Mouse (Mus musculus) megakaryocyte progenitor cell, adult 5-6 weeks (primary cell): ENCODE data around the gene Zfp180. TPM values are rescaled to one million over a fixed set of nuclear protein-coding genes. Genes with fewer than 3 reads are reported as not detected.

Experiments used
- total RNA-seq, 2 experiments: library from RNA; stranded (forward) in 1 of 2; stranded (reverse) in 1 of 2; fragments of 157-497, 149-512 nt in 1 of 2; fragments of 200-1000 nt in 1 of 2; gene quantifications; 2 replicates each; pipeline versions ENCODE4 v1.2.3 to v1.2.4; 2015 to 2017

Zfp180 gene
- total RNA-seq, 2 experiments from 2014 or later, result 16.3 to 16.7 TPM

Other genes with a start within 250 kb of the Zfp180 start
- not detected in 2 replicates for gene Vmn1r176, start 244.6 kb upstream of the Zfp180 start, total RNA-seq (2015)
- gene Vmn1r176, start 244.6 kb upstream of the Zfp180 start, total RNA-seq (2017), result not detected in 2 replicates
- gene Vmn1r177, start 215.5 kb upstream of the Zfp180 start, total RNA-seq (2015), result not detected in 2 replicates
- not detected in 2 replicates for gene Vmn1r177, start 215.5 kb upstream of the Zfp180 start, total RNA-seq (2017)
- gene Vmn1r178, start 189.9 kb upstream of the Zfp180 start, total RNA-seq (2015), result not detected in 2 replicates
- gene Vmn1r178, start 189.9 kb upstream of the Zfp180 start, total RNA-seq (2017), result not detected in 2 replicates
- gene Vmn1r179, start 154.9 kb upstream of the Zfp180 start, total RNA-seq (2015), result not detected in 2 replicates
- not detected in 2 replicates for gene Vmn1r179, start 154.9 kb upstream of the Zfp180 start, total RNA-seq (2017)
- not detected in 2 replicates for gene Vmn1r180, start 131.3 kb upstream of the Zfp180 start, total RNA-seq (2015)
- not detected in 2 replicates for gene Vmn1r180, start 131.3 kb upstream of the Zfp180 start, total RNA-seq (2017)
- gene Vmn1r181, start 107.3 kb upstream of the Zfp180 start, total RNA-seq (2015), result not detected in 2 replicates
- not detected in 2 replicates for gene Vmn1r181, start 107.3 kb upstream of the Zfp180 start, total RNA-seq (2017)
- gene V1rd19, start 80.2 kb upstream of the Zfp180 start, total RNA-seq (2015), result not detected in 2 replicates
- not detected in 2 replicates for gene V1rd19, start 80.2 kb upstream of the Zfp180 start, total RNA-seq (2017)
- gene Vmn1r183, start 28.7 kb upstream of the Zfp180 start, total RNA-seq (2015), result not detected in 2 replicates
- gene Vmn1r183, start 28.7 kb upstream of the Zfp180 start, total RNA-seq (2017), result not detected in 2 replicates
- 0.94 and 1.1 TPM in 2 replicates for gene Zfp112, start 30.4 kb downstream of the Zfp180 start, total RNA-seq (2015)
- gene Zfp112, start 30.4 kb downstream of the Zfp180 start, total RNA-seq (2017), result 0.21 and 0.71 TPM in 2 replicates
- 9.1 and 10.3 TPM in 2 replicates for gene Zfp235, start 52.2 kb downstream of the Zfp180 start, total RNA-seq (2015)
- gene Zfp235, start 52.2 kb downstream of the Zfp180 start, total RNA-seq (2017), result 6.4 and 7.9 TPM in 2 replicates
- gene Zfp114, start 93.1 kb downstream of the Zfp180 start, total RNA-seq (2015), result 1.9 and 2.2 TPM in 2 replicates
- 2.5 and 3.5 TPM in 2 replicates for gene Zfp114, start 93.1 kb downstream of the Zfp180 start, total RNA-seq (2017)
- 10.3 and 14.3 TPM in 2 replicates for gene Zfp111, start 129.5 kb downstream of the Zfp180 start, total RNA-seq (2015)
- 19.7 and 21.2 TPM in 2 replicates for gene Zfp111, start 129.5 kb downstream of the Zfp180 start, total RNA-seq (2017)
- gene Zfp109, start 155.6 kb downstream of the Zfp180 start, total RNA-seq (2015), result 4.7 and 6.0 TPM in 2 replicates
- 10.3 and 11.0 TPM in 2 replicates for gene Zfp109, start 155.6 kb downstream of the Zfp180 start, total RNA-seq (2017)
- gene Zfp108, start 172.9 kb downstream of the Zfp180 start, total RNA-seq (2015), result 1.2 and 2.1 TPM in 2 replicates
- 1.5 and 2.3 TPM in 2 replicates for gene Zfp108, start 172.9 kb downstream of the Zfp180 start, total RNA-seq (2017)
- gene Zfp93, start 188.5 kb downstream of the Zfp180 start, total RNA-seq (2015), result 0.39 and 1.1 TPM in 2 replicates
- 1.5 and 2.4 TPM in 2 replicates for gene Zfp93, start 188.5 kb downstream of the Zfp180 start, total RNA-seq (2017)
- 6.6 and 10.5 TPM in 2 replicates for gene Zfp61, start 219.3 kb downstream of the Zfp180 start, total RNA-seq (2015)
- 22.7 and 29.0 TPM in 2 replicates for gene Zfp61, start 219.3 kb downstream of the Zfp180 start, total RNA-seq (2017)
- 2.5 and 3.6 TPM in 2 replicates for gene Zfp94, start 234.7 kb downstream of the Zfp180 start, total RNA-seq (2015)
- 2.7 and 5.0 TPM in 2 replicates for gene Zfp94, start 234.7 kb downstream of the Zfp180 start, total RNA-seq (2017)